Mouse (Mus musculus) small intestine, adult 2 months (tissue): Measurements from ENCODE around the gene Pgs1.

Experiments used
- CTCF ChIP-seq: fragments of 200-500 bp; IDR thresholded peaks from 2 replicates; pipeline ENCODE4 v1.5.1; 2012; ENCODE audit warnings: low read depth, mild to moderate bottlenecking, control low read depth, inconsistent platforms, low read length, moderate library complexity, mixed read lengths; ENCODE audit not compliant: insufficient replicate concordance, insufficient read length; ENCODE audit errors: extremely low read depth
- POLR2A ChIP-seq: fragments of 200-500 bp; IDR thresholded peaks from 2 replicates; pipeline ENCODE4 v1.6.1; 2012; ENCODE audit warnings: low read depth, mild to moderate bottlenecking, control low read depth, inconsistent platforms, low read length, moderate library complexity

DNA sequence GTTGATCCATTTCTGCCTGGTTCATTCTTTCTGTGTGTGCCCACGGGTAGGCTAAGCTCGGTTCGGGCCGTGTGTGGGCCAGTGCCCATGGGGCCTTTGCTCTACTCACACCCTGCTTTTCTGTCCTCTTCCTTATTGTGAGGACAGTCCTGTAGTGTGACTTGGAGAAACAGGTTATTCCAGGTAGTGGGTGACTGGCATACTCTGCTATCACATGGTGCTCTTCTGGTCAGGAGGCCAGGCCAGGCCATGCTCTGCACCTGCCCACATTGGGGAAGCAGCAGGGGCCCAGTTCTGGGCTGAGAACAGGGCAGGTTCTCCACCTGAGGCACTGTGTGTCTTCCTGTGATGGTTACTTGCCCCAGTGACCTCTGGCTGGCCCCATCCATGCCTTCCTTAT lies 12.3 kb downstream of the Pgs1 start:
- TF ChIP-seq CTCF = no peak
- TF ChIP-seq POLR2A = no peak
